Mouse (Mus musculus): ENCODE data around the gene Slc19a1. TPM values are rescaled to one million over a fixed set of nuclear protein-coding genes. Genes with fewer than 3 reads are reported as not detected.

Gene Slc19a1
- polyA plus RNA-seq, 1 experiment = 9.7 TPM

DNA sequence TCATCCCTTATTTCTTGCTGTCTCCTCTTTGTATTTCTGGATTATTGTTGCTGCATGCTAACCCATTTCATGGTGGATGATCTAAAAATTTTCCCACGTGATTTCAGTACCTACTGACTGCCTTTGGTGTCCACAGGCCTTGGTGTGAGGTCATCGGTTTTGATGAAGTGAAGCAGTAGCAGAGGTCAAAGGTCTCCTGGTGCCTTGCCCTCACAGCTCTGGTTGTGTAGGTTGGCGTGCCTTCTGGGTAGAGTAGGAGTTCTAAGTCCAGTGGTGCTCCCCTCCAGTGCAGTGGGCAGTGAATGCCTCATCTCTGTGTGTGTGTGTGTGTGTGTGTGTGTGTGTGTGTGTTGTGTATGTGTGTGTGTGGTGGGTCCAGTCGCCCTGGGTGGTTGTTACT lies 16.2 kb downstream of the Slc19a1 start:
- no peak overlapping the region for H3K27ac ChIP-seq (ENCODE audit: control insufficient read depth, insufficient read depth, low read depth, low read length, poor library complexity)
- no peak overlapping the region for H3K4me3 ChIP-seq (replicated peaks; ENCODE audit: control insufficient read depth, low read depth, low read length)
- 76% methylated on average over 4 of the region's 4 CpGs for WGBS
- TF ChIP-seq POLR2A (IDR thresholded peaks at IDR 0.05; ENCODE audit: borderline replicate concordance, control insufficient read depth, low read depth, low read length) (no peak), CTCF (IDR thresholded peaks at IDR 0.05; ENCODE audit: control insufficient read depth, insufficient read depth, low read length) (no peak)
- no peaks in the 10 kb centered on the region for H3K4me1 ChIP-seq (ENCODE audit: control insufficient read depth, insufficient read depth, low read length)

DNA sequence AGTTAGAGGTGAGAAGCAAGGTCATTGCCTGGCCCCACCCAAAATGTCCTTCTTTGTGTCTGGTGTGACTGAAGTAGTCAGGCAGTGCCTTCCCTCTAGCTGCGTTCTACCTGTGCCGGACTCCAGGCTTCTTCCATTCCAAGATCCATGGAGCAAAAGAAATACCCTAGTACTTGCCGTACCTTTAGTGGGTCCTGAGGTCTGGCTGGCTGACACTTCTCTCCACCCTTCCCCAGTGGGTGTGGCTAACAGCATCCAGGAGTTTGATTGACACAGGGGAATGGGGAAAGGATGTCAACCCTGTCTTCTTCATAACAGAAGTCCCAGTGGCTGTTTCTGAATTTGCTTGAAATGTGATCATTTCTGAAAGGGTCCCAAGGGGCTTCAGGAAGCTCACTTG lies 16.6 kb downstream of the Slc19a1 start:
- H3K27ac ChIP-seq (ENCODE audit: control insufficient read depth, insufficient read depth, low read depth, low read length, poor library complexity) = no peak overlapping the region
- TF ChIP-seq POLR2A (IDR thresholded peaks at IDR 0.05; ENCODE audit: borderline replicate concordance, control insufficient read depth, low read depth, low read length) (no peak), CTCF (IDR thresholded peaks at IDR 0.05; ENCODE audit: control insufficient read depth, insufficient read depth, low read length) (no peak)
- 87% methylated on average over 3 of the region's 3 CpGs for WGBS
- no peaks in the 10 kb centered on the region for H3K4me1 ChIP-seq (ENCODE audit: control insufficient read depth, insufficient read depth, low read length)
- no peak overlapping the region for H3K4me3 ChIP-seq (replicated peaks; ENCODE audit: control insufficient read depth, low read depth, low read length)

GRCm38 (mm10) chr10:77056768-77057167 lies 24.7 kb downstream of the Slc19a1 start:
- WGBS = 67% methylated on average over 10 of the region's 10 CpGs
- peak overlapping the region; percentile 56; the same call in 1 of the 2 replicates for H3K27ac ChIP-seq (ENCODE audit: control insufficient read depth, insufficient read depth, low read depth, low read length, poor library complexity)
- no peak overlapping the region for H3K4me3 ChIP-seq (replicated peaks; ENCODE audit: control insufficient read depth, low read depth, low read length)
- TF ChIP-seq CTCF (IDR thresholded peaks at IDR 0.05; ENCODE audit: control insufficient read depth, insufficient read depth, low read length) (no peak), POLR2A (IDR thresholded peaks at IDR 0.05; ENCODE audit: borderline replicate concordance, control insufficient read depth, low read depth, low read length) (no peak)
- H3K4me1 ChIP-seq (ENCODE audit: control insufficient read depth, insufficient read depth, low read length) = no peaks in the 10 kb centered on the region

DNA sequence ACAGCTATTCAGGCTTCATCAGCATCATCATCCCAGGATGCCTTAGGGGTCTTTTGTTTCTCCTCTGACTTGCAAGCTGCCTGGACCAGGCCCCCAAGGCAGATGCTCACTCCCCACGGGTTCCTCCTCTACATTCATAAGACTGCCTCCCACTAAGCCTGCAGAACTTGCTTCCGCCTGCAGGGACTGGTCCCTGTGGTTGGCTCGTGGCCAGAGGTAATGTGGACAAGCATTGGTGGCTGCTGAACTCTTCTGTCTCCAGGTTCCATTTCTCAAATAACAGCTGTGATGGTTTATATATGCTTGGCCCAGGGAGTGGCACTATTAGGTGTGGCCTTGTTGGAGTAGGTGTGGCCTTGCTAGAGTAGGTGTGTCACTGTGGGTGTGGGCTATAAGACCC lies 29.4 kb downstream of the Slc19a1 start:
- Histone ChIP-seq H3K4me1 (ENCODE audit: control insufficient read depth, insufficient read depth, low read length) (no peaks in the 10 kb centered on the region), H3K4me3 (replicated peaks; ENCODE audit: control insufficient read depth, low read depth, low read length) (no peak overlapping the region), H3K27ac (ENCODE audit: control insufficient read depth, insufficient read depth, low read depth, low read length, poor library complexity) (no peak overlapping the region)
- TF ChIP-seq POLR2A (IDR thresholded peaks at IDR 0.05; ENCODE audit: borderline replicate concordance, control insufficient read depth, low read depth, low read length) = no peak
- no peak for TF ChIP-seq CTCF (IDR thresholded peaks at IDR 0.05; ENCODE audit: control insufficient read depth, insufficient read depth, low read length)
- WGBS = 46% methylated on average over 3 of the region's 3 CpGs

DNA sequence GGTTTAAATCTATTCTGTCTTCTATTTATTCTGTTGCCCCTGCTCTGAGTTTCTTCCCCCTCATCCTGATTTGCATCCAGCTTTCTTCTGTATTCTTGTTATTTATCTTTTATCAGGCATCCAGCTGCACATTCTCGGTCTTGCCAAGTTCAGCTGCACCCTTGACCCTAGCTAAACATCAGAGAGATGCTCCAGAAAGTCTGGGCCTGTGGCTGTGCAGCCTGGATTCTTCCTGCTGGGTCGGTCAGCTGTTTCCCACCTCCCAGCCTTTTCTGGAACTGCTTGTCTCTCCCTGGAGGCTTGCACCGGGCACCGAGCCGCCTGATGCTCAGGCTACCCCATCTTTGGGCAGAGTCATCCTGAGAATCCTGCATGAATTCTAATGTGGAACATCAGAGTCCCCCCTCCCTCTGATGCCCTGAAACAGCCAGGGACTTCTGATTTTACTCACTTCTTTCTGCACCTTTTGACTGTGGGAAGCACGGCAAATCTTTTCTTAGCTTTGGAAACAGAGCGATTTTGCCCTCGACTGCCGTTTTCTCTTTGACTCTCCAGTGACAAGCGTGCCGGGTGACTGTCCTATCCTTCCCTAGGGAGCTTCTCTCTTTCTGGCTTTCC lies 30.5 kb downstream of the Slc19a1 start:
- TF ChIP-seq CTCF (IDR thresholded peaks at IDR 0.05; ENCODE audit: control insufficient read depth, insufficient read depth, low read length) (no peak), POLR2A (IDR thresholded peaks at IDR 0.05; ENCODE audit: borderline replicate concordance, control insufficient read depth, low read depth, low read length) (no peak)
- Histone ChIP-seq H3K4me1 (ENCODE audit: control insufficient read depth, insufficient read depth, low read length) (no peaks in the 10 kb centered on the region), H3K4me3 (replicated peaks; ENCODE audit: control insufficient read depth, low read depth, low read length) (no peak overlapping the region), H3K27ac (ENCODE audit: control insufficient read depth, insufficient read depth, low read depth, low read length, poor library complexity) (no peak overlapping the region)
- 85% methylated on average over 11 of the region's 11 CpGs for WGBS

DNA sequence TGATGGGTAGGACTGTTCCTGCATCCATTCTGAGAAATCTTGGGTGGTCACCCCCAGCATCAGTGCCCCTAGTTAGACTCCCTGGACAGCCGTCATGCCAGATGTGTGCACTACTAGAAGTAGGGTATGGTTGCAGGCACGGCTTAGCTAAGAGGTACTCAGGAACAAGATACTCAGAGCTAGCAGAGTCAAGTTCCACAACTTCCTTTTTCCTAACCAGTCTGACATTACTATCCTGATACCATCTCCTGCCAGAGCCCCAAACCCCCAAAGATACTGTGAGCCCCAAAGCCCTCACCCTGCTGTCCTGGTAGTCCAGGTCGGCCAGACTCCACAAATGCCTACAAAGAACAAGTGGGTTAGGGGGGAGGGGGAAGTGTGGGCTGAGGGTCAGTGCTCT lies 32.2 kb downstream of the Slc19a1 start:
- WGBS = 41% methylated on average over 3 of the region's 3 CpGs

DNA sequence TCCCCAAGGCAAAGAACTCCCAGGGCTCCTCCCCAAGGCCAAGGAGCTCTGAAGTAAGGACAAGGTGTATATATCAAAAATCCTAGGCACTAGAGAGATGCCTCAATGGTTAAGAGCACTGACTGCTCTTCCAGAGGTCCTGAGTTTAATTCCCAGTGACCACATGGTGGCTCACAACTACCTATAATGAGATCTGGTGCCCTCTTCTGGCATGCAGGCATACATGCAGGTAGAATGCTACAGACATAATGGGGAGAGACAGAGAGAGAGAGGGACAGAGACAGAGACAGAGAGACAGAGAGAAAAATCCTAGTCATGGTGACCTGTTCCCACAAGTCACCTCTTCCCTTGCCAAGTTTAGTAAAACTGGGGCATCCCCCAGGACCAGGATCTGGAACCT lies 32.6 kb downstream of the Slc19a1 start:
- Histone ChIP-seq H3K4me1 (ENCODE audit: control insufficient read depth, insufficient read depth, low read length) (no peaks in the 10 kb centered on the region), H3K4me3 (replicated peaks; ENCODE audit: control insufficient read depth, low read depth, low read length) (no peak overlapping the region), H3K27ac (ENCODE audit: control insufficient read depth, insufficient read depth, low read depth, low read length, poor library complexity) (no peak overlapping the region)
- TF ChIP-seq CTCF (IDR thresholded peaks at IDR 0.05; ENCODE audit: control insufficient read depth, insufficient read depth, low read length) (no peak), POLR2A (IDR thresholded peaks at IDR 0.05; ENCODE audit: borderline replicate concordance, control insufficient read depth, low read depth, low read length) (no peak)

More for the DNA sequence above, 32.2 kb downstream of the Slc19a1 start:
- TF ChIP-seq POLR2A (IDR thresholded peaks at IDR 0.05; ENCODE audit: borderline replicate concordance, control insufficient read depth, low read depth, low read length) (no peak), CTCF (IDR thresholded peaks at IDR 0.05; ENCODE audit: control insufficient read depth, insufficient read depth, low read length) (no peak)
- no peaks in the 10 kb centered on the region for H3K4me1 ChIP-seq (ENCODE audit: control insufficient read depth, insufficient read depth, low read length)
- H3K4me3 ChIP-seq (replicated peaks; ENCODE audit: control insufficient read depth, low read depth, low read length) = no peak overlapping the region
- H3K27ac ChIP-seq (ENCODE audit: control insufficient read depth, insufficient read depth, low read depth, low read length, poor library complexity) = no peak overlapping the region

- H3K4me3 ChIP-seq (replicated peaks; ENCODE audit: control insufficient read depth, low read depth, low read length) = no peak overlapping the region
- TF ChIP-seq POLR2A (IDR thresholded peaks at IDR 0.05; ENCODE audit: borderline replicate concordance, control insufficient read depth, low read depth, low read length) (no peak), CTCF (IDR thresholded peaks at IDR 0.05; ENCODE audit: control insufficient read depth, insufficient read depth, low read length) (no peak)
- H3K4me1 ChIP-seq (ENCODE audit: control insufficient read depth, insufficient read depth, low read length) = no peaks in the 10 kb centered on the region
- WGBS = 59% methylated on average over 7 of the region's 7 CpGs
- H3K27ac ChIP-seq (ENCODE audit: control insufficient read depth, insufficient read depth, low read depth, low read length, poor library complexity) = no peak overlapping the region
Observed at GRCm38 (mm10) chr10:77068469-77068868, 36.4 kb downstream of the Slc19a1 start.

GRCm38 (mm10) chr10:77070072-77070471 lies 38.0 kb downstream of the Slc19a1 start:
- Histone ChIP-seq H3K27ac (ENCODE audit: control insufficient read depth, insufficient read depth, low read depth, low read length, poor library complexity) (no peak overlapping the region), H3K4me3 (replicated peaks; ENCODE audit: control insufficient read depth, low read depth, low read length) (no peak overlapping the region), H3K4me1 (ENCODE audit: control insufficient read depth, insufficient read depth, low read length) (no peaks in the 10 kb centered on the region)
- peak; percentile 80 for TF ChIP-seq CTCF (IDR thresholded peaks at IDR 0.05; ENCODE audit: control insufficient read depth, insufficient read depth, low read length)
- no peak for TF ChIP-seq POLR2A (IDR thresholded peaks at IDR 0.05; ENCODE audit: borderline replicate concordance, control insufficient read depth, low read depth, low read length)
- 43% methylated on average over 4 of the region's 4 CpGs for WGBS

Data from bone marrow, adult 2 months (tissue).